Mouse (Mus musculus) left cerebral cortex, adult 11 months (tissue): Measurements from ENCODE around the gene Galr3.
"Not testable (repeated sequence)": the region's sequence is repeated elsewhere in the genome, so short reads cannot be mapped to it uniquely, and the experiment has no call there.

ENCODE experiments used
- DNase-seq: peaks from one replicate; pipeline ENCODE4 v3.0.0; 2022; ENCODE audit warnings: low spot score

Galr3 gene

DNA sequence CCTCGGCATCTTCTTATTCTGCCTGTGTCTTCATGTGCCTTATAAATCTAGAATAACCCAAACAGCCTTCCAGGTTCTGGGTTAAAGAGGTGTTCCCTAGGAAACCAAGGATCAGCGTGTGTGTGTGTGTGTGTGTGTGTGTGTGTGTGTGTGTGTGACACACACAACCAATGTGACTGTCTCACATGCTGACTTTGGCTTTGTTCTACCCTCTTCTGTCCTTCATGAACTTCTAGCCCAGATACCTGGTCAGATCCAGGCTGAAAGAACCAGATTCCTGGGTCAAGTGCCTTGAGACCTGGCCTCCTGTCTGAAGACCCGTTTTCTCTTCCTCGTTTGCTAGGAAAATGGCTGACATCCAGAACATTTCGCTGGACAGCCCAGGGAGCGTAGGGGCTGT is at the start of gene Galr3:
Galr3 (plus strand) TSS at position 301 of the 400 bp plus-strand sequence.
- DNase-seq, result no peak

DNA sequence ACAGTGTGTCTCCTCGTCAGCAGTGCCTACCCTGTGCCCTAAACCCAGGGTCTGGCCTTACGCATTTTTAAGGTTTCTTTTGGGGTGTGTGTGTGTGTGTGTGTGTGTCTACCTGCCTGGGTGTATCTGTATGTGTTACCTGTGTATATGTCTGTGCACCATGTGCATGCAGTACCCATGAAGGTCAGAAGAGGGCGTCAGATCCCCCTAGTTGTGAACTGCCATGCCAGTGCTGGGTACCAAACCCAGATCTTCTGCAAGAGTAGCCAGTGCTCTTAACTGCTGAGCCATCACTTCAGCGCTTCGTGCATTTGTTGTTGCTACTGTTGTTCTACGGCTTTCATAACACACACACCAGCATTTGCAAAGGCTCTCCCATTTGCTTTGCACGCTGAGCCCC is 49.5 kb upstream of the Galr3 start:
- no peak for DNase-seq

DNA sequence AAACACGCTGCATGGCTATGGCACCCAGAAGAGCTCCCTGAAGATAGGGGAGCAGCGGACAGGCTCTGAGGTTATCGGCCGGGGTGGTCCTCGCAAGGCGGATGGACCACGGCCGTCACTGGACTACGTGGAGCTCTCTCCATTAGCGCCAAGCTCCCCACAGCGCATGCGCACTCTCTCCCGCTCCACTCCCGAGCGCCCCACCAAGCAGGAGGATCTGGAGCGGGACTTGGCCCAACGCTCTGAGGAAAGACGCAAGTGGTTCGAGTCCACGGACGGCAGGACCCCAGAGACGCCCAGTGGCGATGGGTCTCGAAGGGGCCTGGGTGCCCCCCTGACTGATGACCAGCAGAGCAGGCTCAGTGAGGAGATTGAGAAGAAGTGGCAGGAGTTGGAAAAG is 48.8 kb upstream of the Galr3 start:
- no peak for DNase-seq

DNA sequence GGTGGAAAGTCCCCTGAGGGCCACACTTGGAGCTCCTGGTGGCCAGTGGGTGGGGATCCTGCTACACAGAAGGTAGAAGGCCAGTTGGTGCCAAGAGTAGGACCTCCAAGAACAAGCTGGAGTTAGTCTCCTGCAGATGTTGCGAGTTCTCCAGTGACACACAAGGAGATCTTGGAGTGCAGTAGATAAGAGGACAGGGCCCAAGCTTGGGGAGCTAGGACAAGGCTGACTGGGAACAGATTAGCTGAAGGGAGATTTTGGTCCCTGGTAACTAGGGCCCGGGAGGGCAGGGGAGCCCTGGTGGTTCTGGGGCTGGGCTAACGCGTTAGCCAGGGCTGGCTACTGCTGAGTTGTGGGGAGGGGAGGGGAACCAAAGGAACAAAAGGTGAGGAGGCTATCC is 45.8 kb upstream of the Galr3 start:
- no peak for DNase-seq

DNA sequence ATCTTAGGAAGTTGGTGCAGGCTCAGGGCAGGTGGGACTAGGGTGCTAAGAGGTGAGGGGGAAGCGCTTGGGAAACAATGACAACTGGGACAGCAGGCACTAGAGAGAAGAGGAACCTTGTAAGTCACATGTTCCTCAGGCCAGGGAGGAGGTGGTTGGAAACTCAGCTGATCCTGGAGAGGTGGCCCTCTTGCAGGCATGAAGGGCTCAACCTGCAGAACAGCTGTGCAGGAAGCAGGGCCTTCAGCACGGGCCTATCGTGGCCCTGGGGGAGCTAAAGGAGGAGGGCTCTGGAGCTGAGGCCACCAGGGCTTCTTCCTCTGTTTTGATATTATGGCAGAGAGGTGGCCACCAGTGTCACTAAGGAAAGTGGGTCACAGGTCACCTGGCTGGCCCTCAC is 45.0 kb upstream of the Galr3 start:
- DNase-seq, result no peak

DNA sequence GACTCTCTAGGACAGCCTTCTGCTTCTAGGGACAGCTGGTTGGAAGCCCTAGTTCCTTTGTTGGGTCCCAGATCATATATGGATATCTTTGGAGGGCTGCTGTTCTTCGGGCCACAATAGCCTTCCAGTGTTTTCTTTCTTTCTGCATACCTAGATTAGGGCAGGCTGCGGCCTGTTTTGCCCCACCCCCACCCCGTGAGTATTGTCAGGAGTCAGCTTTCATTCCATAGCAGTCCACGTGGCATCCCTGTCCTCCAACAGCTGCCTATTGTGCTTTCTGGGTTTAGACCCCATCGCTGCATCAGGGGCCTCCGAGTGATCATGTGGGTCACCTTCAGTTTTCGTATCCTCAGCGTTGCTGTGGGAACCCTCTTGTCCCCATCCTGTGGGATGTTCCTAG is 43.3 kb upstream of the Galr3 start:
- DNase-seq, result no peak

DNA sequence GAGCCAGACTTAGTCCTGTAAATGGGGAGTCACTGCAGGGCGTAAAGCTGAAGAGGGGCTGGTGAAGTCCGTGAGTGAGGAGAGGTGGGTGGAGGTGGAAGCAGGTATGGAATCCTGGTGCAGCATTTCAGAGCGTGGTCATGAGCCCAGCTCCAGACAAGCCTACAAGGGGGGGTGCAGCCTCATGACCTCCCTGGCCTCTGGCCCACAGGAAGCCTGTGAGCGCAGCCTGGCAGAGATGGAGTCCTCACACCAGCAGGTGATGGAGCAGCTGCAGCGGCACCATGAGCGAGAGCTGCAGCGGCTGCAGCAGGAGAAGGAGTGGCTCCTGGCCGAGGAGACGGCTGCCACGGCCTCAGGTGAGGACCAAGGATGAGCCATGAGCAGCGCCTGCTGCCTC is 42.1 kb upstream of the Galr3 start:
- DNase-seq, result no peak

DNA sequence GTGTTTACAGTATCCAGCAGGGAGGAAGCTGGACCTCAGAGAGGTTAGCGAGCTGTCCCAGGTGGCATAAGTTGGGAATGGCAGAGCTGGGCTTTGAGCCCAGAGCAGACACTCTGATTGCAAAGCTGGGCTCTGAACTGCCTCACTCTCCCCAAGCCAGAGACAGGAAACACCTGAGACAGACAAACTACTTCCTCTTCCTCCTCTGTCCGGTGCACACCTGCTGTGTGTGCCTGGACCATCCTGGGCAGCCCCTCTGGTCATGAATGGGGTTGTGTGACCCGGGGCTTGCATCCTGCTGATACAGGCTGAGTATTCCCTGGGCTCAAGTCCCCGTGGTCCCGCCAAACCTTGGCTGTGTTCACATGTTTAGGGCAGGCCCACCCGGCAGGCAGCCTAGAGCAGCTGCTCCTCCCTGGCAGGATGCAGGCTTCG is 41.3 kb upstream of the Galr3 start:
- DNase-seq, result no peak

DNA sequence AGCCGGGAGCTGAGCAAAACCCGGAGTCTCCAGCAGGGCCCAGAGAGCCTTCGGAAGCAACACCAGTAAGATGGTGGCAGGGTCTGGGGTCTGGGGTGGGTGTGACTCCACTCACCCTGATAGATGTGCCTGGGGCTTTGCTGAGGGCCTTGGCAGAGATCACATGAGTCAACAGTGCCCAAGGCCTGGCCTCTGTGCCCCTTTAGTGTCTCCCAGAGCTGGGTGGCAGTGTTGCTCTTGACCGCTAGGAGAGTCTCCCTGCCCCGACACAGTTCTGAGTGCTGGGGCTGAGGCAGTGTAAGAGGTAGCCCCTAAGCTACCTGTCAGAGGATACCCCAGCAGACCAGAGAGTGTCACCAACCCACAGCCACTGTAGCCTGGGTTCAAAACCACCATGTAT is 40.1 kb upstream of the Galr3 start:
- no peak for DNase-seq

DNA sequence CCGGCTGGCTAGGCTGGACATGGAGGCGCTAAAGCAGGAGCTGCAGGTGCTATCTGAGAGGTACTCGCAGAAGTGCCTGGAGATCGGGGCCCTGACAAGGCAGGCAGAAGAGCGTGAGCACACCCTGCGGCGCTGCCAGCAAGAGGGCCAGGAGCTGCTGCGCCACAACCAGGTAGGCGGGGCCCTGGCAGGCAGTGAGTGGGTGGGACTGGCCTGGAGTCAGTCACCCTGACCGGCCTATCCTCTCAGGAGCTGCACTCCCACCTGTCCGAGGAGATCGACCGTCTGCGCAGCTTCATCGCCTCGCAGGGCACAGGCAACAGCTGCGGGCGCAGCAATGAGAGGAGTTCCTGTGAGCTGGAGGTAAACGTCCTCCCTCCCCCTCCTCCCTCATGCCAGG is 39.6 kb upstream of the Galr3 start:
- no peak for DNase-seq

DNA sequence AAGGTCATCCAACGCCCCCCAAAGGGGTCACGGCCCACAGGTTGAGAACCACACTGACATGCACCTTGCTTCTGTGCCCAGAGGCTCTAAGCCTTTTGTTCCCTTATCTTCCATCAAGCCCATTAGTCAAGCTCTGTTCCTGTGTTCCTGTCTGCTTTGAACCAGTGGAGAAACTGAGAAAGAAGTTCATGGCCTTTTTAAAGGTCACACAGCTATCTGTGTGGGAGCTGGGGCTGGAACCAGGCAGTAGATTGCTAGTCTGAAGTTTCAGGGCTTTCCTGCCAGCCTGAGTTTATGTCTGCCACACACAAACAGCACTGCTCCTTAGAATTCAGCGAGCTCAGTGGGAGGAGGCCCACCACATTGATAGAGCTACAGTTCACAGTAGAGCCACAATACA is 38.6 kb upstream of the Galr3 start:
- DNase-seq, result no peak

DNA sequence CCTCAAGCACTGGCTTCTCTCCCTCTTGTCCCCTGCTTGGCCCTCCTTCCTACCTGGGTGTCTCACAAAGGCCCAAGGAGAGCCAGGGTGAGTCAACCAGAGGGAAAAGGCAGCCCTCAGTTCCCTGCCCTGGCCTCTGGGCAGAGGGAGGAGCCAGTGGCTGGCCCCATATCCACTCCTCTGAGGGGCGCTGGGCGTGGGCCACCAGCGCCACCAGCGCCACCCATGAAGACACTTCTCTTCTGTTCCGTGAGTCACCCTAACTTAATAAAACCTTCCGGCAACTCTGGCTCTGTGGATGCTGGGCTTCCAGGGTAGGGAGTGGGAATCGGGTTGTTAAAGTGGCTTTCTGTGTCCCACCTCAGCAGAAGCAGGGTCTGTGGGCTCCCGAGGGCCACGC is 36.1 kb upstream of the Galr3 start:
- DNase-seq, result no peak

DNA sequence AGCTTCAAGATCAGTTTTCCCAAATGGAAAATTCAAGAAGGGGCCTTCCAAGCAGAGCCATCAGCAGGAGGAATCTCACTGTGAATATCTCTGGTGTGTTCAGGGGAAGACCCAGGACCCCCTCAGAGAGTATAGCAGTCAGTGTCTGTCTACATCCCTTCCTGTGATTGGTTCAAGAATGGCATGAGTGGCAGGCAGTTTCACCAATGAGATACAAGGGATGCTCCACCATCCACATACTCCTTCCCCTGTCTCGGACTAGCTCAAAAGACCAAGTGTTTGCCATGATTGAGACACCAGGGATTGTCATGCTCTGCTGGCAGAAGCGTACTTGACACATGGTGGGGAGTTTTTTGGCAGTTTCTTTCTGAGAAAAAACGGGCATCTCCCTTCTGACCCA is 35.0 kb upstream of the Galr3 start:
- no peak for DNase-seq

DNA sequence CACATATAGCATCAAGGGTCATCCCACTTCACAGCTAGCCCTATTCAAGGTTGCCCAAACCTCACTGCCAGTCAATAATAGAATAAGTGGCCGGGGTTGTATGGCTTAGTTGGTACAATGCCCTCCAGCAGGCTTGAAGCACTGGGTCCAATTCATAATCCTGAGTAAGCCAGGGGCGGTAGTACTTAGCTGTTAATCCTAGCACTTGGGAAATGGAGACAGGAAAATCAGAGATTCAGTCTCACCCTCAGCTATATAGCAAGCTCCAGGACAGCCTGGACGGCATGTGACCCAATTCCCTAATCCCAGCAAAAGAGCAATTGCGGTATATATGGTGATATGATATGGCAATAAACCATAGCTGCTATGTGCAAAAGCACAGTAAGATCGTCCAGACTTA is 34.6 kb upstream of the Galr3 start:
- no peak for DNase-seq

DNA sequence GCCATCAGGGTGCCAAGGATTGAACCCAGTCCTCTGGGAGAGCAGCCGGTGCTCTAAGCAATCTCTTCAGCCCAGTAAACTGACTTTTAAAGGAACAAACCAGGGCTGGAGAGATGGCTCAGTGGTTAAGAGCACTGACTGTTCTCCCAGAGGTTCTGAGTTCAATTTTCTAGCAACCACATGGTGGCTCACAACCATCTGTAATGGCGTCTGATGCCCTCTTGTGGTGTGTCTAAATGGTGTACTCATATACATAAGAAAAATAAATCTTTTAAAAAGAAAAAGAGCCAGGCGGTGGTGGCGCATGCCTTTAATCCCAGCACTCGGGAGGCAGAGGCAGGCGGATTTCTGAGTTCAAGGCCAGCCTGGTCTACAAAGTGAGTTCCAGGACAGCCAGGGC is 33.8 kb upstream of the Galr3 start:
- DNase-seq, result not testable (repeated sequence)

DNA sequence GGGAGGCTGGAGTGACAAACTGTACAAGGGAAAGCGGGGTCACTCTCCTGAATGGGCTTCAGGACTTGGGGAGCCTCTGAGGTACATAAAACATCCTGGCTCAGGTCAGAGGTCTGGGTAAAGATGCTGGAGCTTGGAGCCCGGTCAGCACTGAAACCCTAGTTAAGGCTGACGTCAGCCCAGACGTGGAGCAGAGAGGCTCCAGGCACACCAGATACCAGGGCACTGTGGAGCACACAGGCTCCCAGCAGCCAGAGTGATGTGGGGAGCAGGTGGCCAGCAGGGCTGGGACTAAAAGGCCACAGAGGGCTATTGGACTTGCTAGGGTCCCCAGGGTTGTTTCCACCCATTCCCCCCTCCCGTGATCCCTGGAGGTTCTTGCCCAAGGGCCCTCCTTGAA is 32.0 kb upstream of the Galr3 start:
- DNase-seq, result no peak

DNA sequence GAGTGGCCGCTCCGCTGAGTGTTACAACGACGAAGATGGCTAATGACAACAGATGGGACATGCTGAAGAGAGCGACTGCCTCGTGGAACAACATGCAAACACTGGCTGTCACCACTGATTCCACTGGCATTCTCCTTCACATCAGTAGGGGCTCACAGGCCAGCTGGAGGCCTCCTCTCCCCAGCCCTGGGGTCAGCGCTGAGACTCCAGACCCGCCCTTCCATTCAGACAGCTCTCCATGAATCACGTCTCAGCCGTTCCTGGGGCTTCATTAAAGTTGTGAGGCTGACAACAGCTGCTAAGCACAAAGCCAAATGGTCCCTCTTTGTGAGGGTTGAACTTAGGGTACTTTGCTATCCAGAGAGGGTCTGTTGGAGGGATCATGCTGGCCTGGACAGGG is 30.1 kb upstream of the Galr3 start:
- no peak for DNase-seq

DNA sequence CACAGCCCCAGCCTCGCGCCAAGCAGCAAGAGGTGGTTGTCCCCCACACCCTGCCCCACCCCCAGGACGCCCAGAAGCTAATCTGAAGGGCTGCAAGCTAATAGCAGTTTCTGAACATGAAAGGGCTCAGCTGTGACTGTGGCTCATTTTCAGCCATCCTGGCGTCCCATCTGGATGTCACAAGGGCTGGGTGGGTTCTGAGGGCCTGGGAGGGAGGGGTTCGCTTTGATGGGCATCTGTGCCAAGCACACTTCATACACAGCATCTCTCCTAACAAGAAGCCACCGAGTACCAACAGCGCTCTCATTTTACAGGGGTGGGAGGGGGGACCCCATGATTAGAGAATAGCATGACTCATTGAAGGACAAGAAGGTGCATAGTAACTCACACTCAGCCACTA is 28.3 kb upstream of the Galr3 start:
- DNase-seq, result no peak

DNA sequence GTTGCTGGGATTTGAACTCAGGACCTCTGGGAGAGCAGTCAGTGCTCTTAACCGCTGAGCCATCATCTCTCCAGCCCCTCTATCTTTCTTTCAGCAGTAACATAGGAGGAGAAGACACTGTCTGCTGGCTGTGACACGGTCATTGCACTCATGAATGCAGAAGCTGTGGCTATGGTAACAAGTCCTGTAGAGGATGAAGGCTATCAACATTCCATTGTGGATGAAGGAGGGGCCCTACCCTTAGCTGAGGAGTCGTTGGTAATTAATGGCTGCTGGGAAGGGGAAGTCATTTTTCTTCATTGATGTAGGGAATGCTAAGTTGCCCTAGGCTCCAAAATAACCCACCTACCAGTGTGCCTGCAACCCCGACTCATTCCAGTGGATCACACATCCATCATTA is 23.5 kb upstream of the Galr3 start:
- DNase-seq, result no peak

DNA sequence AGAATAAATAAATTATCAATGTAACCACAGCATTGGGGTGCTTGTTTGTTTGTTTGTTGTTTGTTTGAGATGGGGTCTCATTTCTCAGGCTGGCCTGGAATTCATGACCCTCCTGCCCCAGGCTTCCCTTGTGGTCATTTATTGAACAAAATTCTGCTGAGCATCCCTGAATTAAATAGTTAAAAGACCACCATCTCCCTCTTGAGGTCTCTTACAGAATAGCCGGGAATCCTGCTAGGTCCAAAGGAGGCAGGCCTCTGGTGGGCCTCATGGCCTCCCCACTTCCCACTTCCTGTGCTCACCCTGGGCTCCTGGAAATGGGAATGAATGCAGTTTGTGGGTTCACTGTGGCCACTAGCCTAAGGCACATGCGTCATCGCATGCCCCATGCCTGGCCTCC is 22.8 kb upstream of the Galr3 start:
- no peak for DNase-seq

DNA sequence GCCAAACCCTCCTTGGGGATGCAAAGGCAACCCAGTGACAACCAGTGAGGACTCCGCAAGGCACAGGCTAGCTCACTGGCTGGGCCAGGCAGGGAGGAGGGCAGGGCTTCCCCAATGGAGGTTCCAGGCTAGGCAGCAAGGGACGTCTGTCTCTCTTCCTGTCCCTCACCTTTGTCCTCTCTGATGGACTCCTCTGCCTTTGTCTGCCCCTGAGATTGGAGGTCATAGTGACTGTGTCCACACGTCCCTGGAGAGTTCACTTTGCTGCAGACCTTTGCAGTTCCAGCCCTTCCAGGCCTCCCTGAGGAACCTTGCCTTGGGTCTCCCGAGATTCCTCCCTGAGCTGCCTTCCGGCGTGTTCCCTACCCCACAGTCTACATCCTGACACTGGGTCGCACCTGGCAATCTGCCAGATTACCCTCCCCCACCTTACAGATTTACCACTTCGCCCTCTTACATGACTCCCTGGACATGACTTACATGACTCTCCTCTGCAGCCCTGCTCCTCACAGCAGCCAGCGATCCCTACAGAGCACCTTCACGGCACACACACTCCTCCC is 18.9 kb upstream of the Galr3 start:
- no peak for DNase-seq

DNA sequence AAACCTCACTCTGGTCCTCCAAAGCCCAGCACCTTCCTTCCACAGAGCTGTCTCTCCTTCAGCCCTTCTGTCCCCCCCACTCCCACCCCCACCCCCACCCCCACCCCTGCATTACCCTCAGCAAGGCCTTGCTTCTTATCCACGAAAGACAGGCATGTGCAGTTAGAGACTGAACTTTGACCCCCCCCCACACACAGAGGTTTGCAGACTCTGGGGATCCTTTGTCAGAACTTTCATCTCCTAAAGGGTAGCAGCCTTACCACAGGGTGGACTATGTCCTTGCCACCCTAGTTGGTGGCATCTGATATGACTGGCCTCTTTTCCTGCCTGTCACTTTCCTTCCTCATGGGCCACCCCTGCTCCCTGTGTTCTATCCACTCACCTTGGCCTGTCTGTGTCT is 18.3 kb upstream of the Galr3 start:
- no peak for DNase-seq

DNA sequence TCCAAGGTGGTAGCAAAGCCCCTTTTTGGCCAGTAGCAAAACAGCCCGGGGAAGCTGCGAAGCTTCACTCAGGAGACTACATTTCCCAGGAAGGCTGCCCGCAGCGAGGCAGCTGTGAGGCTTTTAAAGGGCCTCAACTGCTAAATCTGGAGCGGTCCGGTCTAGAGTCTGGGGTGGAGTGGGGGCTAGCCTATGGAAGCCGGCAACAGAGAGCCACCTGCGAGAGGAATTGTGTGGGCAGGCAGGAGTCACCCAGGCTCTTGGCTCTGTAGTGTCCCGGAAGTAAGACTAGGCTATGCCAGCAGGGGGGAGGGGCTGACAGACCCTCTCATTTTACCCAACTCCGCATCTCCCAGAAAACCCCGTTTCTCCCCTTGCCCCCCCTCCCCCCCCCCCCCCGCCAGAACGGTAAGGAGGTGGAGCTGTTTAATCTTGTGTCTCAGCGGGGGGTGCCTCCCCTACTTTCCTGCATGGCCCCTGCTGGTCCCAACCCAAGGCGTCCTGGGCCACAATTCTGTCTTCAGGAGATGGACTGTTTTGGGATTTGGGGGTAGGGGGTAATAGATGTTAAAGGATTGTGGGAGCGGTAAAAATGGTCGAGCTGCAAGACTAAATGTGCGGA is 15.9 kb upstream of the Galr3 start:
- DNase-seq, result no peak

DNA sequence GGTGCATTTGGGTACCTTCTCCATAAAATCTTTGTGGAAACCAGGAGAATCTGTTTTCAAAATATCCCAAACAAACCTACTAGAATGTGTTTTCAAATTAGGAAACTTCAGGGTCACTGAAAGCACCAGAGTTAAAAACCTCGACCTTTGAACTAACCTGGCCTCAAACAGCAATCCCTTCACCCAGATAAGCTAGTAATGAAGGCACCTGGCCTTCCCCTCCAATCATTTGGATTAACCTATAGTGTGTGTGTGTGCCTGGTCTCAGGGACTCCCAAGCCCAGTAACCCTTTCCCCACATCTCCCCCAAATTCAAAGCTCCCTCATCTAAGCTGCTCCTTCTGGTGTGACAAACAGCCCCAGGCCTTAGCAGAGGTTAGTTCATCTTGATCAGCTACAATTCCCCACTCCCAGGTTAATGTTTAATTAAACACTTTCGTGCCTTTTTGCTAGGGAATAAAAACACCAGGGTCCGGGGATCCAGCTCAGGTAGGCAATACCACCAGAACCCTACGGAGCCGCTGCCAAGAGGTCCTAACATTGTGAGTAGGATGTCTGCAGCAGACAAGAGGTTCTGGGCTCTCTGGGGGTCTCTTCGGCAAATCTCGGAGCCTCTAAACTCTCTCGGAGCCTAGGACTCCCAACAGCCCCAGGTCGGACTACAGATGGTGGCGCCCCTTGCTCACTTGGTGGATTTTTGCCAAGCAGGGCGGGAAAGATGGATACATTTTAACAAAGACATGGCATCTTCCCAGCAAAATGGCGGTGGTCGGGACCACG is 15.0 kb upstream of the Galr3 start:
- DNase-seq, result no peak
